Mouse (Mus musculus) ovary, postnatal 36 days (tissue): ENCODE results near the gene Cd81.
A peak's percentile ranks its signal among the peaks of the same experiment; 100 is the strongest.

Experiments used
- DNase-seq: peaks from one replicate; pipeline ENCODE4 v3.0.0; 2022; ENCODE audit warnings: low spot score, mixed read lengths

Cd81 gene

DNA sequence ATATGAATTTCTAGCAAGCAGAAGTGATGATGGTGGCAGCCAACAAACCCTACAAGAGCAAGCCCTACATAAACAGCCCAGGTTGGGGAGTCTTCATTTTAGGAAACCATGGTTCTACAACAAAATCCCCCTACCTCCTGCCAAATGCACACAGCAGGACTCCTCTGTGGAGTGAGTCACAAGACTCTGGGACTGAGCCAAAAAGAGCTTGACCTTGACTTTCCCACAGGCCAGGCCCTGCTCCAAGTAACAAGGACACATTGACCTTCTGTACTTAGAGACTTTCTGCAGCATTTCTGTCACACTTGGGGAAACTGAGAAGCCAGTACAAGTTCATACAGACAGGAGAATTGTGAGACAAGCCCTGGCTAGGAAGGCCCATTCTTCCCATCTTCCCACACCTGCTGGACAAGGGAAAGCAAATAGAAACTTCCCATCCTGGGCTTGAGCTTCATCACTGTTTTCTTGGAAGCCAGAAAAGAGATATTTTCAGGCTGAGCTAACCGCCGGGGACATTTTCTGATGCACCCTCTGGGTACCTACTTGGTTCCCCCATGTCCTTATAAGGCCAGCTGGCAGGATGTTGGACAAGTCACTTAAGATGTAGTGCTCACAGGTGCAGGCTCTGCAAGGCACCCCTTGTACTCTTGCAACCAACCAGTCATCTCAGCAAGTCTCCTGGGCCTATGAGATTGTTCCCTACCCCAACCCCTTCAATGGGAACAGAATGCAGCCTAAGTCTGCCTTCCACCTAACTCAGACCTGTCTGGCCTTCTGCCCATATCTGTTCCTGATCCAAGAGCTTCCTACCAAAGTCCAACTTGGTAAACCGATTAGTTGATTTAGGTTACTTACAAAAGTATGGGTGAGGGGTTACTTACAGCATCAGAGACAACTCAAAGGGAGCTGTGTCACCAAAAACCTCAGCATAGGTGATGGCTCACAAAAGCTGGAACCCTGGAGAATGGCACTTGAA is 2.4 kb upstream of the Cd81 start:
- no peak for DNase-seq

DNA sequence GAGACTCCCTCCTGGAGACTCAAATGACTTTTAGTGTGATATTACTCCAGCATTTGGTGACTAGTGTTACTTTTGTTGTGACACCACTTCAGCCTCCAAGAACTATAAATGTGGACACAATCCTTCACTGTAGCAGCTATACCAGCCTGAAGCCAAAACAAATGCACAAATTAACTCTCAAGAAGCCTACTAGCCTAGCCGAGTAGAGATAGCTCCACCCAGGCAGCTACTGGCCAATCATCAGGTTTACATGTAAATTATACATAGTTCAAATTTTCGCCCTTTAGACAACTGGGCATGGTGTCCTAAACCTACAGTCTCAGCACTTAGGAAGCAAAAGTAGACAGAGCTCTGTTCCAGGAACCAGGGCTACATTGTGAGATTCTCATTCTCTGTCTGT is 1.2 kb upstream of the Cd81 start:
- no peak for DNase-seq

DNA sequence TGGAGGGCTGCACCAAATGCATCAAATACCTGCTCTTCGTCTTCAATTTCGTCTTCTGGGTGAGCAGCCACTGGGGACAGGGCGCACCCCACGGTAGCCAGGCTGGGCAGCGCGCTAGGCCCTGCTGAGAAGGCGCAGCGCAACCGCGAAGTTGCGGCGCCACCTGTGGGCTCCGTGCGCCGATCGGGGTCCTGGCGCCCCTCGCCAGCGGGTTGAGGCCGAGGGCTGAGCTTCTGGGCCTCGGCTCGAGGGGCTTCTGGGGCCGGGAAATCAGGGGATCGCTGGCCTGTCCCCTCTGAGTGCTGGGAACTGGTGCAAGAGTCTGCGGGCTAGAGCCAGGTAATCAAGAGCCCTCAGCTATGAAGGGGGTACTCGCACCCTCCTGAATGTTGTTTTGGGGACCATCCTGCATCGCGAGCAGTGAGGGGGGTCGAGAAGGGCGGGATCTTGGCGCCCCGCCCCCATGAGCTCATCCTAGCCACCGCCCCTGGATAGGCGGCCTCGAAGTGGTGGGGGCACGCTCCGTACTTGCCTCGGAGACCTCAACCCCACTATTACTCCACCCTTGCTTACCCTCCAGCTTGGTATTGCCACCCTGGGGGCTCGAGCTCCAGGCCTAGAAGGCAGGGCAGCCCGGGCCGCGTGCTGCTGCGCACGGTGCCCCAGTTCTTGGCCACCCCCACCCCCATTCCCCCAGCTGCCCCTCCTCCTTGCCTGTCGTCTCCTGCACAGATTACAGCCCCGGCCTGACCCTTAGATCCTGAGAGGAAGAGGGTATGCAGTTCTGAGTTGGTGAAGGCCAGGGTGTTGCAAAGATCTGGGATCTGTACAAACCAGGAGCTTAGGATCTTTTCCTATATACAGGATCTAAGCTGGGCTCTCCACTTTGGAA is 715 bp downstream of the Cd81 start:
- DNase-seq = peak; percentile 77

GRCm38 (mm10) chr7:143053961-143054611 is 1.5 kb downstream of the Cd81 start:
- no peak for DNase-seq

DNA sequence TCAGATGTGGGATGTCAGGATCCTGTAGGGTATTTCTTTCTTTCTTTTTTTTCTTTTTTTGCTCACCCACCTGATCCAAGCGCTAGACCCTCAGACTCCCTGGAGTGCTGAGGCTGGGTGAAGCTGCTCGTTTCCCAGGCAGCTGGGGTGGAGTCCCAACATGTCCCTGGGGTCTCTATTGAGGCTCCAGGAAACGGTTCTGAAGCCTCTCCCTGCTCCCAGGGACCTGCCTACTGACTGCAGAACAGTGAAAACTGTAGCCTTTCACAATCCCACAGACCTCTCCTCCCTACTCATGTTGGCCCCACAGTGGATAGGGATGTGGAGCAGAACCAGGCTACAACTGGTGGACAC is 2.0 kb downstream of the Cd81 start:
- no peak for DNase-seq

DNA sequence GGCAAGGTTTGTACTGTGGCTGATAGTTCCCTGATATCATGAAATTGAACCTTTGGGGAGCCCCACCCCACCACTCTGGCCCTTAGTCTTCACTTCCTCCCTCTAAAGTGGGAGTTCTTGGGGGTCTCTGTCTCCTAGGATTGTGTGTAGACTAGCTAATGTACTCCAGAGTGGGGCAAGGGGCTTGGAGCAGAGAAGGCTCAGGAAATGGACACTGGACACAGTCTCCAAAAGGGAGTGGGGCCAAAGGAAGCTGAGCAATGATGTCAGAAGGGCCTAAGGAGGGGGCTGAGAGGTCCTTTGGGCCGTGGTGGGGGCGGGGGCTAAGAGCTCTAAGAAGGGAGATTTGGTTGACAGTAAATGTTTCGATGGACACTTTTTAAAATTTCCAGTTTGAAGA is 2.5 kb downstream of the Cd81 start:
- DNase-seq = no peak

- DNase-seq = no peak
These were observed 3.1 kb downstream of the Cd81 start for GRCm38 (mm10) chr7:143055499-143056186.

DNA sequence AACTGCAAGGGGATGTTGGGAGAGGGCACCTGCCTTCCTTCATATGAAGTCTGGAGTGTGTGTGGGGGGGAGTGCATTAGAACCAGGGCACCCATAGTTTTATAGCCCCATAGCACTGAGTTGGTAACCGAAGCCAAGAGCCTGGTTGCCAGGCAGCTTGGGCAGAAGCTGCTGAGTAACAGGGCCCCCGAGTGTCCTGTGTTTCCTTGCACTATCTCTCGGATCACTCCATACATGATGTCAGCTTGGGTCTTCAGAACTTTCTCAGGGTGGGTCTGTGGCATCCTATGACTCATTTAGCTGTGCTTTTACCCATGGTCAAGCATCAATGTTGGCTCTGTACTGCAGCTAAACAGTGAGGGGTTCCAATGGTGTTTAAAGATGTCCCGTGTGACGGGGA is 4.5 kb downstream of the Cd81 start:
- DNase-seq = no peak

GRCm38 (mm10) chr7:143057667-143058220 is 5.2 kb downstream of the Cd81 start:
- DNase-seq = no peak

DNA sequence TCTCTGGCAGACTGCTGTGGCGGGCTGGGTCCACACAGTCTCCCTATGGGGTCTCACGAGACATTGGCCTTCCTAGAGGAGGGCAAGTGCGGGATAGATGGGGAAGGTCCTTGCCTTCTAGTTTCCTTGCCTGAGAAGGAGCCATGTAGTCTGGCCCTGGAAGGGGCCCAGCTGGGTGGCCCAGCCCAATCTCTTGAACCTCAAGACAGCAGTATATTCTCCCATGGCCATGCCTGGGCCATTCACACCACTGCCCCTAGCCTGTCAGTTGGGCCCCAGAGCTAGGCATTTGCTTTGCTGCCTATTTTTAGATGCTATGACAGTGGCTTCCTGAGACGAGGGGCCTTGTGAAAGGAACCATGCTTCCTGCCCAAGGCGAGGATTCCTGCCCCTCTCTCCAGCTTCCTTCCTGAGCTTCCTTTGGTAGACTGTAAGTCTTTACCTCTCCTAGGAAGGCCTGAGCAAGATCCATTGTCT is 5.7 kb downstream of the Cd81 start:
- no peak for DNase-seq

DNA sequence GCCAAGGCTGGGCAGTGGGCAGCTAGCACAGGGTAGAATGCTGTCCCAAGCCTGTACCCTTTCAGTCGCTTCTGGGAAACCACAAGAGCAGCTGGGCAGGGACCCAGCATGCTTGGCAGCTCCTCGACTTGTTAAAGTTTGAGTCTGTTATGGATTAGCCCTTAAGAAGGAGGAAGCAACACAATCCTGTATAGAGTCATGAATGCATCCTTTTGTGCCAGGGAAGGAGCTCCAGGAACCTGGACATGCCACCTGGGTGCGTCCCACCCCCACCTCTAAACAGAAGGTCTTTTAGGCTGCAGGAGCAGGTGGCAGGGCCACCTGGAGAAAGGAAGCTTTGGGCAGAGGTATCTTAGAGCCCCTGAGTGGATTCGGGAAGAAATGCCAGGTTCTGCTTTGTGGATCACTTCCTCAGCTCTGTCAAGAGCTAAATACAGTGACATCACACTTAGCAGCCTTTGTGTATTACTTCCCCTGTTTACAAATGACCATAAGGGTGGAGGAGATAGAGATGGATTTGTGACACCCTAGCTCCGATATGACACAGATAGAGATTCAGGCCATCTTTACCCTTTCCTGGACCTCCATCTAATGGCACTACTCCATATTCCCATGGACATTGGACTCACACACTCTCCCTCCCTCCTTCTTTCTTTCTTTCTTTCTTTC is 6.8 kb downstream of the Cd81 start:
- no peak for DNase-seq

DNA sequence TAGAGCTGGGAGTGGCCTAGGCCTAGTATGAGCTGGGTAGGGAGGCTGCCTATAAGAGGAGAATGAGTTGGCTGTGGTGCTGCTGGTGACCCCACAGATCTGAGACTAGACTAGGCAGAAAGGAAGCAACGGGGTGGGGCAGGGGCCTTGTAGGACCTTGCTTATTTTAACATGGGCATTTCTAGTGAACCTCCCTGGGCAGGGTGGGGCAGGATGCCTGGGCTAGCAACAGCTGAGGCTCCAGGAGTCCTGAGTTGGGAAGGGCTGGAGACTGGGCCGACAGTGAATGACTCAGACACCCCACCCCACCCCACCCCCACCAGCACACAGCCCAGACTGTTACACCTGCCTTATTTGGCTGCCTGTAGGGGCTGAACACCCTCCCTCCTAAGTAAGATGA is 10.2 kb downstream of the Cd81 start:
- DNase-seq = no peak

DNA sequence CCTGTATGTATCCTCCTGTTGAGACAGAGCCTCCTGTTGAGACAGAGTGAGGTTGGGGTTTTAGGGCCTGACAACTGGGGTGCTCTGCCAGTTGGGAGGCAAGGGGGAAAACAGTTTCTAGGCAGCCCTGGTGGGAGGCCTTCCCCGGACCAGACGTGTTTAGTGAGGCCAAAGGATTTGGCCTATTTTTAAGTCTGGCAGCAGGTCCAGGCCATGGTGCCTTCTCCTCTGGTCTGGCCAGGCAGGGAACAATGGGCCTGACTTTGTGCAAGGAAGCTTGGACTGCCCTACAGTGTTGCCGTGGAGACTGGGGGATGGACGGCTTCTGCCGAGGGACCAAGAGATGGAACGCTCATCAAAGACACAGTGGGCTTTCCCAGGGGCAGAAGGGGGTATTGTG is 11.7 kb downstream of the Cd81 start:
- DNase-seq = no peak

- no peak for DNase-seq
These were observed 13.2 kb downstream of the Cd81 start for GRCm38 (mm10) chr7:143065692-143066091.

DNA sequence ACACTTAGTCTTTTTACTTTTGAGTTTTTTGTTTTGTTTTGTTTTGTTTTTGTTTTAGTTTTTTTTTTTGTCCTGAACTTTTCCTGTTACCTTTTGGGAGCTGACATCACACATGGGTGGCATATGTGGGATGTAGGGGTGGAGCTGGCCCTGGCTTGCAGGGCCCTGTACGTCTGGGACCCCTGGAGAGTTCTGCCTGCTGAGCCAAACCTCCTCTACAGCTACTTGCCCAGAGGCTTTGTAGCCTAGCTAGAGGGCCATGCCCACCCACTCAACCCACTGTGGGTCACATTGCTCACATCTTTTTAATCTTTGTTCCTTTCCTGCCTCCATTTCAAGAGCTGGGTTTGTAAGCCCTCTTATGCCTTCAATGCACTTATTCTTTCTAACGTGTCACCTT is 14.9 kb downstream of the Cd81 start:
- no peak for DNase-seq

- no peak for DNase-seq
These were observed 15.4 kb downstream of the Cd81 start for GRCm38 (mm10) chr7:143067897-143068296.

GRCm38 (mm10) chr7:143068316-143068881 is 15.9 kb downstream of the Cd81 start:
- DNase-seq = peak; percentile 52

DNA sequence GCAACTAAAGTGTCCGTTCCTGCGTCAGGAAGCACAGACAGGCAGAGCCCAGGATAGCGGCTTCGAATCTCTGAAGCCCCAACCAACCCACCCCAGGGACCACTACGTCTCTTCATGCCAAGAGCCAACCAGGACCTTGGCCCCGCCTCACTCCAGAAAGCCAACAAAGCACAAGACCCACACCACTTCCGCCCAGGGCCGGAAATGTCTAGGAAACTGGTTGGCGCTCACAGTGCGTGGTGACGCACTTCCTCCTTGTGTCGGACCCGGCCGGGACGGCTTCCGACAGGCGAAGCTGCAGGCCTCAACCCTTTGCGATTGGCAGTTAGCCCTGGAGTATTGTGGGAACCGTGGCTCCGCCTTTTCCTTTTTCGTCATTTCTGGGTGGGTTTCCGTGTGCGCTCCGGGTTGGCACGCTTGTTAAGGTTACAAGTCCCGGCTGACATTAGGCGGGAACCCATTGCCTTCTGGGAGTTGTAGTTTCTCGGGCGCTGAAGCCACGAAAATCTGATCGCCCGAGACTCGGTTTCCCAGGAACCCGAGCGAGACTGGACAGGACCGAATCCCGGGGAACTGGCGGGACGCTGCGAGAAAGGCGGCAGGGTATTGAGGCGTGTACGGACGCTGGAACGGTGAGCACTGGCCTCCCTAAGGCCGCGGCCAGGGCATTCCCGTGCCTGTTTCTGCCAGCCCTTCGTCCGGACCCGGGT is 16.5 kb downstream of the Cd81 start, which contains the start of gene Tssc4:
Gene Tssc4 (plus strand): TSS at position 368 of the 710 bp plus-strand sequence.
- DNase-seq = peak; percentile 94

DNA sequence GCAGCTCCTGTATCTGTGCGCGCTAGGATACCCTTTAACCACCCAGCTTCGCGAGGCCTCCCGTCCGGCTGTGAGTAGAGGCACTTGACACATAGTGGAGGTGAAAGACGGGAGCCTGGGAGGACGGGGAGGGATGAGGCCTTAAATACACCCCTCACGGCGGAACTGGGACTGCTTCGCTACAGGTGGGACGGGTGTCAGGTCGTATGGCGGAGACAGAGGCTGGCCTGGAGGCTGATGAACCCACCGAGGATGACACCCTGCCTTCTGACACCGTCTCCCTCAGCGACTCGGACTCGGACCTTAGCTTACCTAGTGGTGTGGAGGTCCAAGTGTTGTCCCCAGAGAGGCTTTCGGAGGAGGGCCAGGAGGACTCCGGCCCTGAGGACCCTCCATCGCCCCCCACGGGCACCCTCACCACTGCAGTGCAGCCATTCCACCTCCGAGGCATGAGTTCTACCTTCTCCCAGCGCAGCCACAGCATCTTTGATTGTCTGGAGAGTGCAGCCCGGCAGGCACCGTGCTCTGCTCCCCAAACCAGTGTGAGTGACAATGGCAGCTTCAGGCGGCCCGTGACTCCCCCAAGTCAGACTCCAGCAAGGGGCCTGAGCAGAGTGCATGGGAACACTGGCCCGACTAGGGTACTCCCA is 17.3 kb downstream of the Cd81 start:
- no peak for DNase-seq
